Mouse (Mus musculus): ENCODE results near the gene Cyp4a14.

DNA sequence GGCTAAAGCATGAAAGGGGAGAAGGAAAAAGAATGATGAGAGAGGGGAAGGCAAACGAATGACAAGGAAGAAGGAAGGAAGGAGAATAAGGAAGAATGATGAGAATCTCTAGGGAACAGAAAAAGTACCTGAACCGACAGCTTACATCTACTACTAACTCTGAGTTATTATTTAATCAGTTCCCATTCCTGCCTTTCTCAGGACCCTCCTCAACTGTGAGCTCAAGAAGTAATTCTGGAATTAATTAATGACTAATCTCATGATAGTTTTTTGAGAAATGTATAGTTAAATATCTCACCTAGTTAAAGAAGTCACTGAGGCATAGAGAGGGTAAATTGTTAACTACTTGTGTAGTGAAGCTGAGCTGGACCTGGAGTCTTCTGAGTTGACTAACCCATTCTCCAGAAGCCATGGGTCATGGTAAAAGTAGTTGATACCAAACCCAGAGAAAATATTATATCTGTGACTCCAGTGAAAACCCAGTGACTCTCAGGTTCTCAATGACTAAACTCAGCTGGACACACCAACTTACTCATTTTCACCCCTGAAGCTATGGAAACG lies 45.3 kb downstream of the Cyp4a14 start:
- TF ChIP-seq CTCF (IDR thresholded peaks at IDR 0.05; ENCODE audit: extremely low read depth, insufficient read depth, insufficient read length, insufficient replicate concordance) (no peak), POLR2A (IDR thresholded peaks at IDR 0.05; ENCODE audit: low read depth, low read length) (no peak)

All from spleen, adult 2 months (tissue).